Mouse (Mus musculus) MEL (cell line): ENCODE data around the gene Hpn.

ENCODE experiments used
- BHLHE40 ChIP-seq: IDR thresholded peaks from 2 replicates; pipeline ENCODE4 v1.6.1; 2012; ENCODE audit warnings: low read depth, mild to moderate bottlenecking, inconsistent platforms, low read length, improper control_type of control experiment, borderline replicate concordance
- CTCF ChIP-seq, 3 experiments: IDR thresholded peaks in 2 of 3; conservative IDR thresholded peaks in 1 of 3; 2 replicates each; pipeline ENCODE4 v1.5.1; 2011 to 2012; ENCODE audit warnings: low read length in 3 of 3, low read depth in 2 of 3, mild to moderate bottlenecking in 2 of 3, improper control_type of control experiment in 1 of 3, inconsistent platforms in 1 of 3, mixed read lengths in 1 of 3, moderate library complexity in 1 of 3; ENCODE audit not compliant: control insufficient read depth in 1 of 3, insufficient read depth in 1 of 3, poor library complexity in 1 of 3, severe bottlenecking in 1 of 3
- EP300 ChIP-seq, 2 experiments: IDR thresholded peaks; 2 replicates each; pipeline ENCODE4 v1.6.1; 2011; ENCODE audit warnings: improper control_type of control experiment in 2 of 2, low read length in 2 of 2, low read depth in 1 of 2, mild to moderate bottlenecking in 1 of 2
- GATA1 ChIP-seq: IDR thresholded peaks from 2 replicates; pipeline ENCODE4 v1.6.1; 2011; ENCODE audit warnings: low read depth, low read length, improper control_type of control experiment
- NRF1 ChIP-seq: IDR thresholded peaks from 2 replicates; pipeline ENCODE4 v1.6.1; 2014; ENCODE audit warnings: low read depth, mild to moderate bottlenecking, inconsistent platforms, low read length, improper control_type of control experiment, moderate library complexity; ENCODE audit not compliant: poor library complexity, insufficient read depth, severe bottlenecking
- POLR2A ChIP-seq, 2 experiments: IDR thresholded peaks; 2 replicates each; pipeline ENCODE4 v1.6.1; 2011 to 2012; ENCODE audit warnings: low read length in 2 of 2, mild to moderate bottlenecking in 2 of 2, control low read depth in 1 of 2, improper control_type of control experiment in 1 of 2, low read depth in 1 of 2, moderate library complexity in 1 of 2; ENCODE audit not compliant: control insufficient read depth in 1 of 2, insufficient read depth in 1 of 2, poor library complexity in 1 of 2
- USF1 ChIP-seq: IDR thresholded peaks from 2 replicates; pipeline ENCODE4 v1.6.1; 2014; ENCODE audit warnings: low read depth, mild to moderate bottlenecking, inconsistent platforms, low read length, improper control_type of control experiment, moderate library complexity
- ZC3H11A ChIP-seq: IDR thresholded peaks from 2 replicates; pipeline ENCODE4 v1.6.1; 2012; ENCODE audit warnings: low read depth, mild to moderate bottlenecking, inconsistent platforms, low read length, improper control_type of control experiment

- TF ChIP-seq BHLHE40 (no peak), CTCF (IDR thresholded peaks at IDR 0.05 in 2 of 3, conservative IDR thresholded peaks at IDR 0.05 in 1 of 3; ENCODE audit: control insufficient read depth in 1 of 3, insufficient read depth in 1 of 3, low read depth in 2 of 3, low read length in 3 of 3, poor library complexity in 1 of 3, severe bottlenecking in 1 of 3) (no peak), POLR2A (IDR thresholded peaks at IDR 0.05; ENCODE audit: control insufficient read depth in 1 of 2, insufficient read depth in 1 of 2, low read depth in 1 of 2, low read length in 2 of 2, poor library complexity in 1 of 2) (no peak), EP300 (IDR thresholded peaks at IDR 0.05; ENCODE audit: low read depth in 1 of 2, low read length in 2 of 2) (no peak), USF1 (no peak), ZC3H11A (no peak), GATA1 (no peak), NRF1 (no peak)
These were observed 54.5 kb downstream of the Hpn start for GRCm38 (mm10) chr7:31060621-31061010.
